Mouse (Mus musculus): ENCODE results near the gene Myo1d. TPM values are rescaled to one million over a fixed set of nuclear protein-coding genes. Genes with fewer than 3 reads are reported as not detected.

Myo1d gene
- polyA plus RNA-seq, 1 experiment = 16.9 TPM

- H3K27ac ChIP-seq (ENCODE audit: insufficient read depth, low read length) = no peak overlapping the region
- TF ChIP-seq POLR2A (IDR thresholded peaks at IDR 0.05; ENCODE audit: borderline replicate concordance, insufficient read depth, low read length) (no peak), CTCF (IDR thresholded peaks at IDR 0.05; ENCODE audit: borderline replicate concordance, insufficient read depth, low read depth, low read length) (no peak)
- H3K4me1 ChIP-seq (ENCODE audit: control insufficient read depth, insufficient read depth, low read length) = peaks cover 13% of the 10 kb centered on the region
- H3K27me3 ChIP-seq (ENCODE audit: control insufficient read depth, insufficient read depth, low read length) = no peaks in the 10 kb centered on the region
- no peak for DNase-seq
- WGBS = 44% methylated on average over 6 of the region's 6 CpGs
- no peak overlapping the region for H3K4me3 ChIP-seq (replicated peaks; ENCODE audit: insufficient read depth, low read depth, low read length)
These were observed 283.9 kb downstream of the Myo1d start for GRCm38 (mm10) chr11:80495972-80496371.

DNA sequence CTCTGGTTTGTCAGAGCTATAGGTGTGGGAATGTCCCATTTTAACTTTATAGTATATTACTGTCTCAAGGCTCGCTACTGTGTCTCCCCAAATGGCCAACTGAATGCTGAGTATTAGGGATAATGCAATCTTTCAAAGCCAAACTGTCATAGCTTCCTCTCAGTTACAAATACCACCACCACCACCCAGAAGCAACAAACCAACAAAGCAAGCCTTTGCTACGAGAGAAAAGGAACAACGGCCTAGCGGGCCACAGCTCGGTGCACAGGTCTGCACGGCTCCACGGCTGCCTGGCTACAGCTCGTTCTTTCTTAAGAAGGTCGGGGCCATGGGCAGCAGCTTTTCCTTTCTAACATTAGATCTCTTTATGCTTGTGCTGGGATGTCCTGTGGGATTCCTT is 285.0 kb downstream of the Myo1d start:
- no peak overlapping the region for H3K27ac ChIP-seq (ENCODE audit: insufficient read depth, low read length)
- no peak overlapping the region for H3K4me3 ChIP-seq (replicated peaks; ENCODE audit: insufficient read depth, low read depth, low read length)
- no peak for DNase-seq
- no peaks in the 10 kb centered on the region for H3K27me3 ChIP-seq (ENCODE audit: control insufficient read depth, insufficient read depth, low read length)
- H3K4me1 ChIP-seq (ENCODE audit: control insufficient read depth, insufficient read depth, low read length) = peaks cover 16% of the 10 kb centered on the region
- 90% methylated on average over 9 of the region's 9 CpGs for WGBS
- TF ChIP-seq POLR2A (IDR thresholded peaks at IDR 0.05; ENCODE audit: borderline replicate concordance, insufficient read depth, low read length) = no peak
- no peak for TF ChIP-seq CTCF (IDR thresholded peaks at IDR 0.05; ENCODE audit: borderline replicate concordance, insufficient read depth, low read depth, low read length)

DNA sequence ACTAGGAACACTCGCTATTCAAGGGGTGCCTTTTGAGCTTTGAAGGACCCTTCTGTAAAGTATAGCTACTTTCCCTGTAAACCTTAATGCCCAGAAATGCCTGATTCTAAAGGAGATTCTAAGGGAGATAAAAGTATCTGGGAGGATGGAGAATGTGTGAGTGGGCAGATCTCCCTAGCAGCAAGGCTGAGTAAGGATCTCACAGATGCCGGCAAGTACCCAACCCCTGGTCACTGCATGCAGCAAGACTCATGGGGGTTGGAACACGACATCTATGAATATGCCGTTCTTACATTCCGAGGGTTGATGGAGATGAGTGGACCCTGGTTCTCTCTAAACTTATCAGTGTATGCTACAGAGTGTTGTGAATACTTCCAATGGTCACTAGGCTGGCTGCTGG is 286.6 kb downstream of the Myo1d start:
- 94% methylated on average over 5 of the region's 5 CpGs for WGBS
- peaks cover 16% of the 10 kb centered on the region for H3K4me1 ChIP-seq (ENCODE audit: control insufficient read depth, insufficient read depth, low read length)
- no peak overlapping the region for H3K27ac ChIP-seq (ENCODE audit: insufficient read depth, low read length)
- TF ChIP-seq CTCF (IDR thresholded peaks at IDR 0.05; ENCODE audit: borderline replicate concordance, insufficient read depth, low read depth, low read length) = no peak
- no peak for TF ChIP-seq POLR2A (IDR thresholded peaks at IDR 0.05; ENCODE audit: borderline replicate concordance, insufficient read depth, low read length)
- H3K4me3 ChIP-seq (replicated peaks; ENCODE audit: insufficient read depth, low read depth, low read length) = no peak overlapping the region
- DNase-seq = no peak
- H3K27me3 ChIP-seq (ENCODE audit: control insufficient read depth, insufficient read depth, low read length) = no peaks in the 10 kb centered on the region

GRCm38 (mm10) chr11:80490831-80491230 is 289.0 kb downstream of the Myo1d start:
- no peak overlapping the region for H3K4me3 ChIP-seq (replicated peaks; ENCODE audit: insufficient read depth, low read depth, low read length)
- no peaks in the 10 kb centered on the region for H3K27me3 ChIP-seq (ENCODE audit: control insufficient read depth, insufficient read depth, low read length)
- DNase-seq = no peak
- H3K4me1 ChIP-seq (ENCODE audit: control insufficient read depth, insufficient read depth, low read length) = peaks cover 16% of the 10 kb centered on the region
- WGBS = 81% methylated on average over 10 of the region's 10 CpGs
- no peak for TF ChIP-seq CTCF (IDR thresholded peaks at IDR 0.05; ENCODE audit: borderline replicate concordance, insufficient read depth, low read depth, low read length)
- no peak for TF ChIP-seq POLR2A (IDR thresholded peaks at IDR 0.05; ENCODE audit: borderline replicate concordance, insufficient read depth, low read length)
- H3K27ac ChIP-seq (ENCODE audit: insufficient read depth, low read length) = no peak overlapping the region

- peaks cover 19% of the 10 kb centered on the region for H3K4me1 ChIP-seq (ENCODE audit: control insufficient read depth, insufficient read depth, low read length)
- DNase-seq = no peak
- TF ChIP-seq POLR2A (IDR thresholded peaks at IDR 0.05; ENCODE audit: borderline replicate concordance, insufficient read depth, low read length) = no peak
- no peak for TF ChIP-seq CTCF (IDR thresholded peaks at IDR 0.05; ENCODE audit: borderline replicate concordance, insufficient read depth, low read depth, low read length)
- H3K4me3 ChIP-seq (replicated peaks; ENCODE audit: insufficient read depth, low read depth, low read length) = no peak overlapping the region
- H3K27ac ChIP-seq (ENCODE audit: insufficient read depth, low read length) = no peak overlapping the region
- no peaks in the 10 kb centered on the region for H3K27me3 ChIP-seq (ENCODE audit: control insufficient read depth, insufficient read depth, low read length)
- WGBS = 38% methylated on average over 5 of the region's 5 CpGs
These were observed 290.0 kb downstream of the Myo1d start for GRCm38 (mm10) chr11:80489882-80490196.

DNA sequence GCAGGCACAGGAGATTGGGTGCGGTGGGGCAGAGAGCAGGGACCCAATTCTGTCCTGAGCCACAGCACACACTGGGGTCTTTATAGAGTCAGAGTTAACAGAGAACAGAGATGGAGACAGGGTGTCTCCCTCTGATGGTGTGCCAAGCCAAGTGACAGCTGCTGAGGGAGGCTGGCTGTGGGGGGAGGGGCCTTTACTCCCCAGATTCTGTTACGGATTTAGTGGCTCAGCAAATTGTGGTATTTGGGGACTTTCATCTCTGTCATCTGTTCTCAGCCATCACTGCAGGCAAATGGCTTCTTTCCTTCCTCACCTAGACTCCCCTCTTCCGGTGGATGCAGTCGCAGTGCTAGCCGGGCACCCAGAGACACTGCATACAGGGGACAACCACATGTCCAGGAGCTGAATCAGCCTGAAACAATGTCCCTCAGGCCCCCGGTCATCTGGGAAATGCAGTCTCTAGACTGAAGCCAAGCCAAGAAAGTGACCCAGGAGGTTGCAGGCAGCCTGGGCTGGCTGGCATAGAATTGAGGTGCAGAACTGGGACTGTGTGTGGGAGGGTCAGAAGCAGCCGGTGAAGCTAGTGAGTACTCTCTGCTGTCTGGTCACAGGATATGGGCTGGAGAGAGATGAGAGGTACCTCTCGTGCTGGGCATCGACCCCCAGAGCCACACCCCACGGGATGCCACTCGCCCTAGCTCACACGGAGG is 290.5 kb downstream of the Myo1d start:
- H3K27me3 ChIP-seq (ENCODE audit: control insufficient read depth, insufficient read depth, low read length) = no peaks in the 10 kb centered on the region
- DNase-seq = peak in 1 of 2 experiments; percentile 37
- H3K4me3 ChIP-seq (replicated peaks; ENCODE audit: insufficient read depth, low read depth, low read length) = no peak overlapping the region
- 27% methylated on average over 12 of the region's 12 CpGs for WGBS
- TF ChIP-seq POLR2A (IDR thresholded peaks at IDR 0.05; ENCODE audit: borderline replicate concordance, insufficient read depth, low read length) (no peak), CTCF (IDR thresholded peaks at IDR 0.05; ENCODE audit: borderline replicate concordance, insufficient read depth, low read depth, low read length) (no peak)
- no peak overlapping the region for H3K27ac ChIP-seq (ENCODE audit: insufficient read depth, low read length)
- H3K4me1 ChIP-seq (ENCODE audit: control insufficient read depth, insufficient read depth, low read length) = peaks cover 19% of the 10 kb centered on the region

DNA sequence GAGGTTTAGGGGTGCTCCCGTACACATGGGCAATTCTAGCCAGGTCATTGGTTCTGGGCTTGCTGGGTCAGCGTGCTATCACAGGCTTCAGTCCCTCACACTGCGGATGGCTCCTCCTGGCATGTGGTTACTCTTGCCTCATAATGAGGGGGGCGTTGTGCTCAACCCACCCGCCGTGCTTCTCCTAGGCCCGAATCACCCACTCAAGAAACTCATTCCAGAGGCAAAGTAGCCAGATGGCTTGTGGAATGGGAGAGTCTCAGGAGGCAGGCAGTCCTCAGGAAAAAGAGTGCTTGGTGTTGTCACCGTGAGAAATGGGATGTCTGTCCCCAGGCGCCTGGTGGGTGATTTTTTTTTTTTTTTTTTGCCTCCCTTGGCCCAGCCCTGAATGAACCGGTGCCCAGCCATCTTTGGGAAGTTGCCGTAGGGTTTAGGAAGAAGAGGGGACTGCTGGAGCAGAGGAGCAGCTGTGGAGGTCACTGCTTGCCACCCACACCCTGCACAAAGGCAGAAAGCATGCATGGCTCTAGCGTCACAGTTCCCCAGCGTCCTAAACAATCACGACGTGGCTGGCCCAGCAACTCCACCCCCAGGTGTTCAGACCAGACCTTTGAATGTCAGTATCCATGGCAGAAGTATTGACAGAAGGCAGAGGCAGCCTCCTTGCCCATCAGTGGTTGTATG is 291.8 kb downstream of the Myo1d start:
- WGBS = 70% methylated on average over 15 of the region's 15 CpGs
- H3K4me3 ChIP-seq (replicated peaks; ENCODE audit: insufficient read depth, low read depth, low read length) = no peak overlapping the region
- TF ChIP-seq POLR2A (IDR thresholded peaks at IDR 0.05; ENCODE audit: borderline replicate concordance, insufficient read depth, low read length) = no peak
- no peak for TF ChIP-seq CTCF (IDR thresholded peaks at IDR 0.05; ENCODE audit: borderline replicate concordance, insufficient read depth, low read depth, low read length)
- no peak for DNase-seq
- H3K27me3 ChIP-seq (ENCODE audit: control insufficient read depth, insufficient read depth, low read length) = no peaks in the 10 kb centered on the region
- peaks cover 27% of the 10 kb centered on the region for H3K4me1 ChIP-seq (ENCODE audit: control insufficient read depth, insufficient read depth, low read length)
- no peak overlapping the region for H3K27ac ChIP-seq (ENCODE audit: insufficient read depth, low read length)

- TF ChIP-seq POLR2A (IDR thresholded peaks at IDR 0.05; ENCODE audit: borderline replicate concordance, insufficient read depth, low read length) (no peak), CTCF (IDR thresholded peaks at IDR 0.05; ENCODE audit: borderline replicate concordance, insufficient read depth, low read depth, low read length) (no peak)
- peak in 1 of 2 experiments; percentile 35 for DNase-seq
- Histone ChIP-seq H3K27me3 (ENCODE audit: control insufficient read depth, insufficient read depth, low read length) (no peaks in the 10 kb centered on the region), H3K27ac (ENCODE audit: insufficient read depth, low read length) (no peak overlapping the region), H3K4me1 (ENCODE audit: control insufficient read depth, insufficient read depth, low read length) (peaks cover 37% of the 10 kb centered on the region), H3K4me3 (replicated peaks; ENCODE audit: insufficient read depth, low read depth, low read length) (no peak overlapping the region)
- WGBS = 61% methylated on average over 10 of the region's 10 CpGs
These were observed 294.1 kb downstream of the Myo1d start for GRCm38 (mm10) chr11:80485622-80486206.

Measured in cerebellum, adult 2 months (tissue).